Mouse (Mus musculus) stomach, postnatal 0 days (tissue): ENCODE results near the gene Hmcn1. TPM values are rescaled to one million over a fixed set of nuclear protein-coding genes. Genes with fewer than 3 reads are reported as not detected.

ENCODE experiments used
- ATAC-seq: fragments of 200-750 bp; cut with Nextera tagmentation; 2 replicates; pipeline ENCODE4 v1.8.0; 2017; ENCODE audit not compliant: low FRiP score, low TSS enrichment
- DNase-seq: peaks from one replicate; pipeline ENCODE4 v3.0.0-alpha.2; 2016; ENCODE audit warnings: low spot score
- H3K27ac ChIP-seq: fragments of 300-500 bp; sonication (generic); replicated peaks from 2 replicates; pipeline ENCODE4 v1.5.1; 2014; ENCODE audit warnings: mild to moderate bottlenecking, control low read depth
- H3K27me3 ChIP-seq: fragments of 300-500 bp; sonication (generic); 2 replicates; pipeline ENCODE4 v1.6.1; 2014; ENCODE audit warnings: low read length; ENCODE audit not compliant: control insufficient read depth, insufficient read depth
- H3K36me3 ChIP-seq: fragments of 300-500 bp; sonication (generic); 2 replicates; pipeline ENCODE4 v1.6.1; 2014; ENCODE audit warnings: low read length, mixed read lengths; ENCODE audit not compliant: control insufficient read depth, insufficient read depth
- H3K4me1 ChIP-seq: fragments of 300-500 bp; sonication (generic); replicated peaks from 2 replicates; pipeline ENCODE4 v1.6.1; 2014; ENCODE audit warnings: antibody characterized with exemption; ENCODE audit not compliant: control insufficient read depth, insufficient read depth
- H3K4me2 ChIP-seq: fragments of 300-500 bp; sonication (generic); replicated peaks from 2 replicates; pipeline ENCODE4 v1.6.1; 2014; ENCODE audit warnings: low read depth, mild to moderate bottlenecking, control low read depth, moderate library complexity
- H3K4me3 ChIP-seq: fragments of 300-500 bp; sonication (generic); 2 replicates; pipeline ENCODE4 v1.5.1; 2014; ENCODE audit warnings: low read depth, low read length, control low read depth
- H3K9ac ChIP-seq: fragments of 300-500 bp; sonication (generic); 2 replicates; pipeline ENCODE4 v1.6.1; 2014; ENCODE audit warnings: mild to moderate bottlenecking, low read length, control low read depth, mixed read lengths
- H3K9me3 ChIP-seq: fragments of 300-500 bp; sonication (generic); 2 replicates; pipeline ENCODE4 v1.6.1; 2016; ENCODE audit warnings: low read length; ENCODE audit not compliant: control insufficient read depth
- CTCF ChIP-seq: IDR thresholded peaks from 2 replicates; pipeline ENCODE4 v1.5.1; 2016; ENCODE audit warnings: antibody characterized with exemption, low read depth, mild to moderate bottlenecking, moderate library complexity
- EP300 ChIP-seq: optimal IDR thresholded peaks from 2 replicates; pipeline ENCODE3; 2016; ENCODE audit warnings: antibody characterized with exemption
- WGBS: fragments of 180-500 bp; shearing (Covaris S2); extraction: QIAGEN DNeasy Blood & Tissue Kit; methylation state at CpG from one replicate; pipeline ENCODE4 v1.1.7; 2014; 5-methylcytosine and 5-hydroxymethylcytosine counted together
- polyA plus RNA-seq: library from polyadenylated mRNA; unstranded; fragments of >200 nt; fragmentation: Nextera tagmentation; extraction: Ambion mirVana; gene quantifications from 2 replicates; pipeline ENCODE4 v1.2.1, GENCODE M21; 2015

Hmcn1 gene
- polyA plus RNA-seq, 1 experiment from 2014 or later, result 8.0 TPM

- Histone ChIP-seq H3K27me3 (no peaks in the 10 kb centered on the region), H3K4me3 (no peak overlapping the region), H3K9ac (no peak overlapping the region), H3K27ac (no peak overlapping the region), H3K4me1 (no peaks in the 10 kb centered on the region), H3K9me3 (no peaks in the 10 kb centered on the region), H3K4me2 (no peak overlapping the region), H3K36me3 (no peaks in the 10 kb centered on the region)
- ATAC-seq (no peak), DNase-seq (no peak)
- TF ChIP-seq CTCF, result no peak
- TF ChIP-seq EP300, result no peak
- WGBS, result 65% methylated on average over 19 of the region's 19 CpGs
Measured at GRCm38 (mm10) chr1:151025049-151025773, 32.0 kb upstream of the Hmcn1 start.

GRCm38 (mm10) chr1:151019273-151019890, 26.1 kb upstream of the Hmcn1 start:
- Histone ChIP-seq H3K4me3 (no peak overlapping the region), H3K4me2 (no peak overlapping the region), H3K27me3 (no peaks in the 10 kb centered on the region), H3K9ac (no peak overlapping the region), H3K27ac (no peak overlapping the region), H3K9me3 (no peaks in the 10 kb centered on the region), H3K4me1 (no peaks in the 10 kb centered on the region), H3K36me3 (no peaks in the 10 kb centered on the region)
- 44% methylated on average over 2 of the region's 2 CpGs for WGBS
- no peak for TF ChIP-seq CTCF
- no peak for TF ChIP-seq EP300
- ATAC-seq, result peak; percentile 53; the same call in 1 of the 2 replicates
- DNase-seq, result no peak

GRCm38 (mm10) chr1:151011056-151011455, 17.8 kb upstream of the Hmcn1 start:
- no peaks in the 10 kb centered on the region for H3K36me3 ChIP-seq
- DNase-seq (peak; percentile 75), ATAC-seq (0 out of 2 replicates have a peak, but pooled peaks have one; percentile 29)
- H3K4me3 ChIP-seq, result no peak overlapping the region
- no peaks in the 10 kb centered on the region for H3K9me3 ChIP-seq
- no peaks in the 10 kb centered on the region for H3K4me1 ChIP-seq
- H3K9ac ChIP-seq, result no peak overlapping the region
- no peak for TF ChIP-seq EP300
- peak; percentile 83 for TF ChIP-seq CTCF
- WGBS, result 31% methylated on average over 7 of the region's 7 CpGs
- no peaks in the 10 kb centered on the region for H3K27me3 ChIP-seq
- H3K27ac ChIP-seq, result no peak overlapping the region
- H3K4me2 ChIP-seq, result no peak overlapping the region

- Histone ChIP-seq H3K9me3 (no peaks in the 10 kb centered on the region), H3K4me1 (no peaks in the 10 kb centered on the region; the same call in 1 of the 2 replicates), H3K27ac (no peak overlapping the region), H3K4me2 (no peak overlapping the region), H3K36me3 (no peaks in the 10 kb centered on the region), H3K27me3 (no peaks in the 10 kb centered on the region), H3K9ac (no peak overlapping the region), H3K4me3 (no peak overlapping the region)
- WGBS, result 28% methylated on average over 6 of the region's 6 CpGs
- ATAC-seq (no peak), DNase-seq (peak; percentile 45)
- TF ChIP-seq EP300 (no peak), CTCF (peak; percentile 92)
Measured at GRCm38 (mm10) chr1:151009115-151009797, 16.0 kb upstream of the Hmcn1 start.

GRCm38 (mm10) chr1:151007747-151008146, 14.5 kb upstream of the Hmcn1 start:
- no peak for TF ChIP-seq CTCF
- no peak for TF ChIP-seq EP300
- Histone ChIP-seq H3K4me2 (no peak overlapping the region), H3K4me3 (no peak overlapping the region), H3K9ac (no peak overlapping the region), H3K4me1 (no peaks in the 10 kb centered on the region; the same call in 1 of the 2 replicates), H3K9me3 (no peaks in the 10 kb centered on the region), H3K27me3 (no peaks in the 10 kb centered on the region), H3K36me3 (no peaks in the 10 kb centered on the region), H3K27ac (no peak overlapping the region)
- WGBS, result 53% methylated on average over 4 of the region's 4 CpGs
- DNase-seq (no peak), ATAC-seq (no peak)

GRCm38 (mm10) chr1:151004007-151004406, 10.8 kb upstream of the Hmcn1 start:
- DNase-seq, result no peak
- 47% methylated on average over 5 of the region's 5 CpGs for WGBS
- no peak for ATAC-seq
- H3K4me2 ChIP-seq, result no peak overlapping the region
- TF ChIP-seq CTCF, result no peak
- no peak for TF ChIP-seq EP300
- H3K9ac ChIP-seq, result no peak overlapping the region
- H3K36me3 ChIP-seq, result no peaks in the 10 kb centered on the region
- H3K4me3 ChIP-seq, result no peak overlapping the region
- H3K9me3 ChIP-seq, result no peaks in the 10 kb centered on the region
- no peaks in the 10 kb centered on the region; the same call in 1 of the 2 replicates for H3K4me1 ChIP-seq
- no peaks in the 10 kb centered on the region for H3K27me3 ChIP-seq
- H3K27ac ChIP-seq, result no peak overlapping the region
